Mouse (Mus musculus) neural tube, embryonic 15.5 days (tissue): Measurements from ENCODE around the gene Ccdc88a. TPM values are rescaled to one million over a fixed set of nuclear protein-coding genes. Genes with fewer than 3 reads are reported as not detected.
"Not testable (repeated sequence)": the region's sequence is repeated elsewhere in the genome, so short reads cannot be mapped to it uniquely, and the experiment has no call there.

Experiments used
- ATAC-seq: fragments of 200-750 bp; cut with Nextera tagmentation; 2 replicates; pipeline ENCODE4 v1.8.0; 2017; ENCODE audit warnings: mild to moderate bottlenecking, moderate TSS enrichment, moderate library complexity; ENCODE audit not compliant: low FRiP score
- H3K27ac ChIP-seq: fragments of 300-500 bp; sonication (generic); replicated peaks from 2 replicates; pipeline ENCODE4 v1.5.1; 2015; ENCODE audit warnings: mild to moderate bottlenecking, inconsistent platforms
- H3K27me3 ChIP-seq: fragments of 300-500 bp; sonication (generic); replicated peaks from 2 replicates; pipeline ENCODE4 v1.6.1; 2015; ENCODE audit warnings: inconsistent platforms
- H3K36me3 ChIP-seq: fragments of 300-500 bp; sonication (generic); 2 replicates; pipeline ENCODE4 v1.6.1; 2015; ENCODE audit warnings: inconsistent platforms
- H3K4me1 ChIP-seq: fragments of 300-500 bp; sonication (generic); 2 replicates; pipeline ENCODE4 v1.6.1; 2015; ENCODE audit warnings: inconsistent platforms
- H3K4me2 ChIP-seq: fragments of 300-500 bp; sonication (generic); 2 replicates; pipeline ENCODE4 v1.6.1; 2015; ENCODE audit warnings: inconsistent platforms, mild to moderate bottlenecking, moderate library complexity
- H3K4me3 ChIP-seq: fragments of 300-500 bp; sonication (generic); replicated peaks from 2 replicates; pipeline ENCODE4 v1.5.1; 2015; ENCODE audit warnings: mild to moderate bottlenecking, inconsistent platforms
- H3K9ac ChIP-seq: fragments of 300-500 bp; sonication (generic); replicated peaks from 2 replicates; pipeline ENCODE4 v1.6.1; 2015; ENCODE audit warnings: mild to moderate bottlenecking, inconsistent platforms
- H3K9me3 ChIP-seq: fragments of 300-500 bp; sonication (generic); replicated peaks from 2 replicates; pipeline ENCODE4 v1.6.1; 2016; ENCODE audit warnings: inconsistent platforms
- WGBS: fragments of 180-500 bp; shearing (Covaris S2); methylation state at CpG from one replicate; pipeline ENCODE4 v1.1.7; 2015; ENCODE audit warnings: mixed read lengths; 5-methylcytosine and 5-hydroxymethylcytosine counted together
- polyA plus RNA-seq: library from polyadenylated mRNA; unstranded; fragments of >200 nt; fragmentation: Nextera tagmentation; extraction: Ambion mirVana; gene quantifications from 2 replicates; pipeline ENCODE4 v1.2.1, GENCODE M21; 2015

Ccdc88a gene
- polyA plus RNA-seq, 1 experiment from 2014 or later: 88.8 TPM

DNA sequence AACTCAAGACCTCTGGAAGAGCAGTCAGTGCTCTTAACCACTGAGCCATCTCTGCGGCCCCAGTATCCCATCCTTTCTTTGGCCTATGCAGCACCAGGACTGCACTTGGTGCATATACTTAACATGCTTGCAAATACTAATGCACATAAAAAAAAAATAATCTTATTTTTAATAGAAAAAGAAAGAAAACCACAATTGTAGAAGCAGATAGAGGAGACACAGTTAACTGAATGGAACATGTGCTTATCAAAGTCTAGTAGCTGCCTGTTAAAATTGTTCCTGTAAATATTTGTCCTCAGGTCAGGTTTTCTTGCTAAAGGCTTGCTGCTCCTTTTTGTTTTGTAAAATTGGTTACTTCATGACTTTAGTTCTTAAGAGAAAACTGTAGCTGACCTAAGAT lies 164.7 kb downstream of the Ccdc88a start:
- H3K27me3 ChIP-seq: no peaks in the 10 kb centered on the region
- peaks cover 53% of the 10 kb centered on the region for H3K36me3 ChIP-seq
- H3K4me1 ChIP-seq: no peaks in the 10 kb centered on the region
- H3K4me2 ChIP-seq: no peak overlapping the region
- no peak overlapping the region for H3K9ac ChIP-seq
- no peaks in the 10 kb centered on the region for H3K9me3 ChIP-seq
- no peak for ATAC-seq
- WGBS: 97% methylated on average over 1 of the region's 1 CpGs
- no peak overlapping the region for H3K4me3 ChIP-seq
- no peak overlapping the region for H3K27ac ChIP-seq

DNA sequence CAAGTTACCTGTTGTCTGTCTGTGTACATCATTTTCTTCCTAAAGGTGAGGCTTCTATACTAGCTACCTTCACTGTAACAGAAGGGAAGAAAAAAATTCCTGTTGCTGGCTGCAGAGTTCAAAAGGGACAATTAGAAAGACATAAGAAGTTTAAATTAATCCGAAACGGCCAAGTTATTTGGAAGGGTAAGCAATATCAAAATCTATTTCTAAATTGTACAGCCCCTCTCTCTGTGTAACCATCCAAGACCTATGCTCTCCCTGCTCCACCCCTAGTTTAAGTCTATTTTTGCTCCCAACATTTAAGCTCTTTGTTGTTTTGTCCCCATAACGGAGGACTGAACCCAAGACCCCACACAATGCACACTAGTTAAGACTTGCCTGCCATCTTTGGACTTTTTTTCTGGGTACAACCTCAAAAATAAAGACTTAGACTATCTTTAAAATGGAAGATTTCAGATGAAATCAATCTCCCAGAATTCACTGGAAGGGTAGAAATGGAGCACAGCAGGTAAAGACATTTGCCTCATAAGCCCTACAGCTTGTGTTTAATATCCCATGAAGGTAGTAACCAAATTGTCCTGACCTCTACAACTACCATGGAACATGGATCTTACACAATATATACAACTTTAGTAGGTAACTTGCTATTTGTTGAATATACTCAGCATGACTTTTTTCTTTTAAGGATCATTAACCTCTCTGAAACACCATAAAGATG lies 170.9 kb downstream of the Ccdc88a start:
- Histone ChIP-seq H3K27ac (no peak overlapping the region), H3K4me3 (no peak overlapping the region), H3K9ac (no peak overlapping the region), H3K9me3 (no peaks in the 10 kb centered on the region), H3K36me3 (peaks cover 34% of the 10 kb centered on the region), H3K27me3 (no peaks in the 10 kb centered on the region), H3K4me1 (peaks cover 15% of the 10 kb centered on the region), H3K4me2 (no peak overlapping the region)
- WGBS: 91% methylated on average over 3 of the region's 3 CpGs
- ATAC-seq: no peak

DNA sequence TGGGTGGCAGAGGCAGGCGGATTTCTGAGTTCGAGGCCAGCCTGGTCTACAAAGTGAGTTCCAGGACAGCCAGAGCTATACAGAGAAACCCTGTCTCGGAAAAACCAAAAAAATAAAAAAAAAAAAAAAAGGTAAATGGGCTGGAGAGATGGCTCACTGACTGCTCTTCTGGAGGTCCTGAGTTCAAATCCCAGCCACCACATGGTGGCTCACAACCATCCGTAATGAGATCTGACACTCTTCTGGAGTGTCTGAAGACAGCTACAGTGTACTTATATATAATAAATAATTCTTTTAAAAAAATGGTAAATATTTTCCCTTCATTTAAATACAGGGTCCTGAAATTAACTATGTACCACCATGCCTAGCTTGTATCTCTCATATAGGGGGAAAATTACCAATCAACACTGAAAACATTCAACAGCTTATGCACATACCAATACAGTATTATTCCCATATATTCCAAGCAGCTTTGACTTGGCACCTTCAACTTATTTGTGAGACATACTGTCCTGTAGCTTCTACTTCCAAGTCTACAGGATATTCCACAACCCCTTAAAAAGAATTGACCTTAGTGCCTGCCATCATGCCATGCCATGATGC lies 171.8 kb downstream of the Ccdc88a start:
- H3K4me1 ChIP-seq: peaks cover 15% of the 10 kb centered on the region
- WGBS: 87% methylated on average over 4 of the region's 4 CpGs
- not testable (repeated sequence) for H3K4me2 ChIP-seq, H3K27ac ChIP-seq, H3K4me3 ChIP-seq, H3K9ac ChIP-seq, H3K27me3 ChIP-seq, H3K9me3 ChIP-seq, ATAC-seq
- H3K36me3 ChIP-seq: peaks cover 32% of the 10 kb centered on the region

DNA sequence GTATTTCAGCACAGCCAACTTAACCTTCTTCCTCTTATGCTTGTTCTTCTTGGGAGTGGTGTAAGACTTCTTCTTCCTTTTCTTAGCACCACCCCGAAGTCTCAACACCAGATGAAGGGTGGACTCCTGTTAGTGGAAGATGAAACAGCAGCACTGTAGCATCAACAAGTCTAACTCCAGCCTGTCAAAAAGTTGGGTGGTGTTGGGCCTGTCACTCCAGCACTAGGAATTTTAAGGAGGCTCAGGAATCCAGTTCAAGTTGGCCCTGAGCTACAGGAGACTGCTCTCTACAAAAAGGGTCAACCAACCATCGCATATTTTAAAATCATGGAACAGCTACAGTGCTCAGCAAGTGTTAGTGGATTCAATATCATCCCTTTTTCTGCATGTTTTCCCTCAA lies 172.8 kb downstream of the Ccdc88a start:
- not testable (repeated sequence) for H3K27ac ChIP-seq, H3K27me3 ChIP-seq, H3K9me3 ChIP-seq, ATAC-seq
- 0 out of 2 replicates have a peak overlapping the region, but pooled peaks have one; percentile 83 for H3K9ac ChIP-seq
- H3K4me3 ChIP-seq: peak overlapping the region; percentile 79; the same call in 1 of the 2 replicates
- whole genome bisulfite sequencing: 99% methylated on average over 2 of the region's 2 CpGs
- peaks cover 15% of the 10 kb centered on the region for H3K4me1 ChIP-seq
- peaks cover 30% of the 10 kb centered on the region for H3K36me3 ChIP-seq
- peak overlapping the region; percentile 70 for H3K4me2 ChIP-seq

DNA sequence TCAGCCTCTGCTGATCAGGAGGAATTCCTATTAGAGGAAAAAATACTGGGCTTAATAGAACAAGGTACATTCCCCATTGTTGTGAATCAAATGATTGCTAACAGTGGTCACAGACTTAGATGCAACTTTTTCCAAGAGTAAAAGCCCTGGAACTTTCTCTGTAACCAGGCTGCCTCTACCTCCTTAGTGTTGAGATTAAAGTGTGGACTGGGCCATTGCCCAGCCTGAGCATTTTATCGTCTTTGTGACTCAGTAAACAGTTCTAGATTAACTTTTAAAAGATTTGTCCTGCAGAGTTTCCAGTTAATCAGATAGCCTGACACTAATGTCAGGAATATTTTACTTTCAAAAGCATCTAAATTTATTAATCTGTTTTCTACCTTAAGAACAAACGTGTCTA lies 173.3 kb downstream of the Ccdc88a start:
- Histone ChIP-seq H3K27ac (peak overlapping the region; percentile 96; the same call in 1 of the 2 replicates), H3K4me1 (peaks cover 15% of the 10 kb centered on the region), H3K9me3 (no peaks in the 10 kb centered on the region), H3K36me3 (peaks cover 26% of the 10 kb centered on the region), H3K27me3 (no peaks in the 10 kb centered on the region), H3K4me2 (peak overlapping the region; percentile 70), H3K4me3 (peak overlapping the region; percentile 79), H3K9ac (peak overlapping the region; percentile 83)
- 21% methylated on average over 2 of the region's 2 CpGs for WGBS
- ATAC-seq: no peak

DNA sequence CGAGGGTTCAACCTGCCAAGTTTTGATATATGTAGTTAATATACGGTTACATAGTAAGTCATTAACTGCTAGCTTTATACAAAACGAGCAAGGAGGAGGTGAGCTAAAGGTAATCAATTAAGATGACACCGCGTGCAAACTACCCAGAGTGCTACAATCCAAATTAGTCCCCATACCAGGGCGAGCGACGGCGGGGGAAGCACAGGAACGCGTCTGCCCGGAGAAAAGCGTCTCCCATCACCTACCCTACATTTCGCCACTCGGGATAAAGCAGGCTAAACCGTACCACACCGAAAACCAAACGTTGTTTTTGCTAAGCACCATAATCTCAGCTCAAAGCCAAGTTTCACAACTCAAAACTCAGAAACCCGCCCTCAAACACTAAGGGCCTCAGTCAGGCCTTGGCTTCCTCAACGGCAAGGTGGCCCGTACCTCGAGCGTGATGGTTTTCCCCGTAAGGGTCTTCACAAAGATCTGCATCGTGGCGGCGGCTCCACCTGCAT lies 173.8 kb downstream of the Ccdc88a start:
- under 1% methylated on average over 27 of the region's 27 CpGs for WGBS
- peak overlapping the region; percentile 83 for H3K9ac ChIP-seq
- peak overlapping the region; percentile 70 for H3K4me2 ChIP-seq
- peaks cover 15% of the 10 kb centered on the region for H3K4me1 ChIP-seq
- H3K9me3 ChIP-seq: no peaks in the 10 kb centered on the region
- peak overlapping the region; percentile 96 for H3K27ac ChIP-seq
- H3K4me3 ChIP-seq: peak overlapping the region; percentile 79
- H3K27me3 ChIP-seq: no peaks in the 10 kb centered on the region
- ATAC-seq: peak; percentile 25
- peaks cover 24% of the 10 kb centered on the region for H3K36me3 ChIP-seq

DNA sequence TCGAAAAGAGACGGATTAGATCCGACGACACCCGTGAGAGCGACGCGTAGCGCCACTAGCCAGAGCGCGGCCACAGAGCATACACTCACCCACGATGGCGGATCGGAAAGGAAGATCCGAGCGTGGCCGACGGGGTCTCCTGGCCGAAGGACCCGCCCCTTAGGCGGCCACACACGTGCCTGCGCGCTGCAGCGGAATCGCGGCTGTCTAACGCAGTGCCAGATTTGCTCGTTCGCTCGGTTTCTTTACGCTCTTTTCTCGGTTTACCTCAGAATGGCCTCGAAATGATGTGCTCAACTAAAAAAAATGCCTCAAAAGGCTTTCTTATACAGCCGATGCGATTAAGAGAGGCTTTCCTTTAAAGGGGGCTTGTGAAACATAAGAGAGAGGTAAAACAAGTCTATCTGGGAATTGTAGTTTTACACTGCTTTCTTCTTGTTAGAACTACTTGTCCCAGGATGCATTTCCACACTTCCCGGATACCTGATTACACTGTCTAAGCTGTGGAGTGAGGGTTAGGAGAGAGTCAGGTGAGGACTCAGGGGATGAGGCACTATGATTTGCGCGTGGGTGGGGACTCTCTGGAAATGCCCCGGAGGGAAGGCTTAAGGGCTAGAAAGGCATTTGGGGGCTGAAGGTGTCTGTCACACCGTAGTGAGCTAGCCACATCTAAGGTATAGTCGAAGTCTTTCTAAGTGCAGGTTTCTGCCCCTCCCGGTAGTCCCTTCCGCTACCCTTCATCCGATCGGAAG lies 174.5 kb downstream of the Ccdc88a start, which contains the start of the genes Clhc1 and Rps27a:
Gene Clhc1 (plus strand): TSS at position 199 of the 752 bp plus-strand sequence.
Gene Rps27a (minus strand): TSS at position 358 of the 752 bp plus-strand sequence.
- Histone ChIP-seq H3K4me3 (peak within 1 kb of the TSS; percentile 79), H3K27ac (peak within 1 kb of the TSS; percentile 96), H3K4me1 (peaks cover 15% of the 10 kb centered on the region), H3K36me3 (peaks cover 23% of the 10 kb centered on the region), H3K27me3 (no peaks in the 10 kb centered on the region), H3K9me3 (no peaks in the 10 kb centered on the region), H3K9ac (peak within 1 kb of the TSS; percentile 83), H3K4me2 (peak within 1 kb of the TSS; percentile 70)
- peak; percentile 98 for ATAC-seq
- under 1% methylated on average over 46 of the region's 46 CpGs for WGBS

DNA sequence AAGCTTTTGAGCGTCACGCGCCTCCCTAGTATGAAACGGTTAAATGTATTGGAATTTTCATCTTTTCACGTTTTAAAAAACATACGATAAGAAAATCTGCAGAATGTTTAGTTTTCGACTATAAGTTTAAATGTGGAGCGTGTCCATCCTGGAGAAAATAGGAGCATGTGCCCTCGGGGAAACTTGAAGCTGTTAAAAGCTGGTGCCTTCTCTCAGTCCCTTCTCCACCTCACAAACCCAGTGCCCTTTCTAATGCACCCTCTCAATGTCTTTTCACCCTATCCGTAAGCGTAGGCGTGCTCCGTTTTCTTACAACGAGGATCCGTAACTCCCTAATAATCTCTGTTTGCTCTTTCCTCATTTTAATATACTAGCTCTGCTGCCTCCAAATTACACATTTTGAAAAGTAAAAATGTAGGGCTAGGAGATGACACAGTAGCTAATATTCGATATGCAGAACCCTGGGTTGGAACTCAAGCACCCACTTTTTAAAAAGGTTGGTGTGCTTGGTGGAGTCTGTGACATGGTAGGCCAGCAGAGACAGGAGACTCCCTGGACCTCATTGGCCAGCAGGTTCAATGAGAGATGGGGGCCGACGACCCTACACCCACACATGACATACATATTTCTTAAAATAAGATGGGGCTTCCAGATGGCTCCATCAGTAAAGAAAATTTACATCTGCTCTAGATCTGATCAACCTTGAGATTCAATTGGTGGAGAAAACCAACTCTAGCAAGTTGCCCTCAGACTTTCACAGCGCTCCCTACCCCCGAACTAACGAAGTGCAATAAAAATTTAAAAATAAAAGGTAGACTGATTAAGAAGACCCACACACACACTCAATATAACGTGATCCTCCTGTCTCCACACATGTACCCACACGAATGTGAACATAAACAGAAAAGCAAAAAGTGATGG lies 175.3 kb downstream of the Ccdc88a start:
- Histone ChIP-seq H3K9ac (peak overlapping the region; percentile 83), H3K4me1 (peaks cover 15% of the 10 kb centered on the region), H3K4me2 (peak overlapping the region; percentile 70), H3K9me3 (no peaks in the 10 kb centered on the region), H3K36me3 (peaks cover 23% of the 10 kb centered on the region), H3K27ac (peak overlapping the region; percentile 96), H3K27me3 (no peaks in the 10 kb centered on the region), H3K4me3 (peak overlapping the region; percentile 79)
- 27% methylated on average over 23 of the region's 23 CpGs for WGBS
- ATAC-seq: peak; percentile 14; the same call in 1 of the 2 replicates

DNA sequence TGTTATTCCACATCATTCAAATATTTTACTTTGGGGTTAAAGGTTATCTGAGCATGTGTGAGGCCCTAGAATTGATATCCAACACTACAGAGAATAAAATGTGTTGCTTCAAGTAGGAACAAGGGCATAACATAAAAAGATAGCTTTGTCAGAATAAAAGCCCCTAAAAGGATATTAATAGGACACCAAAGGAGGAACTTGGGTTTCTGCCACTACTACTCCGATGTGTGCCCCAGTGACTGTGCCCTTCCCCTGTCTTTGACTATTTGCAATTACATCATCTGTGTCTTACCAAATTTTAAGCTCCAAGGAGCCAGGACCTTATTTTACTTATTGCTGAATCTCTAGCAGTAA lies 175.9 kb downstream of the Ccdc88a start:
- peaks cover 15% of the 10 kb centered on the region for H3K4me1 ChIP-seq
- H3K27ac ChIP-seq: no peak overlapping the region
- no peak overlapping the region for H3K4me2 ChIP-seq
- peaks cover 16% of the 10 kb centered on the region for H3K36me3 ChIP-seq
- no peak overlapping the region for H3K4me3 ChIP-seq
- no peak for ATAC-seq
- H3K27me3 ChIP-seq: no peaks in the 10 kb centered on the region
- no peaks in the 10 kb centered on the region for H3K9me3 ChIP-seq
- no peak overlapping the region for H3K9ac ChIP-seq
- 89% methylated on average over 1 of the region's 1 CpGs for WGBS
